Mouse (Mus musculus) stomach, postnatal 0 days (tissue): ENCODE data around the gene Cacng2. TPM values are rescaled to one million over a fixed set of nuclear protein-coding genes. Genes with fewer than 3 reads are reported as not detected.

ENCODE experiments used
- ATAC-seq: fragments of 200-750 bp; cut with Nextera tagmentation; 2 replicates; pipeline ENCODE4 v1.8.0; 2017; ENCODE audit not compliant: low FRiP score, low TSS enrichment
- DNase-seq: peaks from one replicate; pipeline ENCODE4 v3.0.0-alpha.2; 2016; ENCODE audit warnings: low spot score
- H3K27ac ChIP-seq: fragments of 300-500 bp; sonication (generic); replicated peaks from 2 replicates; pipeline ENCODE4 v1.5.1; 2014; ENCODE audit warnings: mild to moderate bottlenecking, control low read depth
- H3K27me3 ChIP-seq: fragments of 300-500 bp; sonication (generic); 2 replicates; pipeline ENCODE4 v1.6.1; 2014; ENCODE audit warnings: low read length; ENCODE audit not compliant: control insufficient read depth, insufficient read depth
- H3K36me3 ChIP-seq: fragments of 300-500 bp; sonication (generic); 2 replicates; pipeline ENCODE4 v1.6.1; 2014; ENCODE audit warnings: low read length, mixed read lengths; ENCODE audit not compliant: control insufficient read depth, insufficient read depth
- H3K4me1 ChIP-seq: fragments of 300-500 bp; sonication (generic); replicated peaks from 2 replicates; pipeline ENCODE4 v1.6.1; 2014; ENCODE audit warnings: antibody characterized with exemption; ENCODE audit not compliant: control insufficient read depth, insufficient read depth
- H3K4me2 ChIP-seq: fragments of 300-500 bp; sonication (generic); replicated peaks from 2 replicates; pipeline ENCODE4 v1.6.1; 2014; ENCODE audit warnings: low read depth, mild to moderate bottlenecking, control low read depth, moderate library complexity
- H3K4me3 ChIP-seq: fragments of 300-500 bp; sonication (generic); 2 replicates; pipeline ENCODE4 v1.5.1; 2014; ENCODE audit warnings: low read depth, low read length, control low read depth
- H3K9ac ChIP-seq: fragments of 300-500 bp; sonication (generic); 2 replicates; pipeline ENCODE4 v1.6.1; 2014; ENCODE audit warnings: mild to moderate bottlenecking, low read length, control low read depth, mixed read lengths
- H3K9me3 ChIP-seq: fragments of 300-500 bp; sonication (generic); 2 replicates; pipeline ENCODE4 v1.6.1; 2016; ENCODE audit warnings: low read length; ENCODE audit not compliant: control insufficient read depth
- CTCF ChIP-seq: IDR thresholded peaks from 2 replicates; pipeline ENCODE4 v1.5.1; 2016; ENCODE audit warnings: antibody characterized with exemption, low read depth, mild to moderate bottlenecking, moderate library complexity
- EP300 ChIP-seq: optimal IDR thresholded peaks from 2 replicates; pipeline ENCODE3; 2016; ENCODE audit warnings: antibody characterized with exemption
- WGBS: fragments of 180-500 bp; shearing (Covaris S2); extraction: QIAGEN DNeasy Blood & Tissue Kit; methylation state at CpG from one replicate; pipeline ENCODE4 v1.1.7; 2014; 5-methylcytosine and 5-hydroxymethylcytosine counted together
- polyA plus RNA-seq: library from polyadenylated mRNA; unstranded; fragments of >200 nt; fragmentation: Nextera tagmentation; extraction: Ambion mirVana; gene quantifications from 2 replicates; pipeline ENCODE4 v1.2.1, GENCODE M21; 2015

The Cacng2 gene
- polyA plus RNA-seq, 1 experiment from 2014 or later, result 0.02 TPM

- H3K4me1 ChIP-seq, result no peaks in the 10 kb centered on the region
- DNase-seq (no peak), ATAC-seq (no peak)
- no peaks in the 10 kb centered on the region for H3K27me3 ChIP-seq
- no peaks in the 10 kb centered on the region for H3K9me3 ChIP-seq
- no peak for TF ChIP-seq CTCF
- no peak for TF ChIP-seq EP300
- no peak overlapping the region for H3K4me3 ChIP-seq
- H3K27ac ChIP-seq, result no peak overlapping the region
- WGBS, result 23% methylated on average over 6 of the region's 6 CpGs
- H3K36me3 ChIP-seq, result no peaks in the 10 kb centered on the region
- H3K4me2 ChIP-seq, result no peak overlapping the region
- H3K9ac ChIP-seq, result no peak overlapping the region
These were observed 14.8 kb upstream of the Cacng2 start for GRCm38 (mm10) chr15:78134606-78135005.

- H3K4me2 ChIP-seq, result no peak overlapping the region
- no peak for ATAC-seq
- WGBS, result 37% methylated on average over 2 of the region's 2 CpGs
These were observed 13.6 kb upstream of the Cacng2 start for GRCm38 (mm10) chr15:78133389-78133788.

DNA sequence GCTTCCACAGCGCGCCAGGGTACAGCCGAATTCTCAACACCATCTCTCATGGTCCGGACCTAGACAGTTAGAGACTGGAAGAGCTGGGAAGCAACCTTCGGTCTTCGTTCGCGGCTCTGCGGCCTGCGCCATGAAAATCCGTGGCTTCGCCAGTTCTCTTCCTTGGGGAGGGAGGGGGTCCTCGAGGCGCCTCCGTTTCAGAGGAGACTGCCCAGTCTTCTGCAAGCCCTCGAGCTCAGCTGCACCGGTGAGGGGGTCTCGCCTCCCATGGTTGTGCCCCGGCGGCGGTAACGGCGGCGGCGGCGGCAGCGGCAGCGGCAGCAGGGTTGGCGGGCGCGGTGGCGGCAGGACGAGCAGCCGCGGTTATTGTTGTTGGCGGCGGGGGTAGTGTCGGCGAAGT is 580 bp downstream of the Cacng2 start:
- WGBS, result 13% methylated on average over 27 of the region's 39 CpGs

More at GRCm38 (mm10) chr15:78133389-78133788, 13.6 kb upstream of the Cacng2 start:
- Histone ChIP-seq H3K27me3 (no peaks in the 10 kb centered on the region), H3K9ac (no peak overlapping the region), H3K9me3 (no peaks in the 10 kb centered on the region), H3K36me3 (no peaks in the 10 kb centered on the region), H3K27ac (no peak overlapping the region), H3K4me3 (no peak overlapping the region), H3K4me1 (no peaks in the 10 kb centered on the region)
- TF ChIP-seq EP300 (no peak), CTCF (no peak)
- no peak for DNase-seq

GRCm38 (mm10) chr15:78118275-78118995 is 1.4 kb downstream of the Cacng2 start:
- H3K36me3 ChIP-seq, result no peaks in the 10 kb centered on the region
- no peak overlapping the region for H3K4me2 ChIP-seq
- no peaks in the 10 kb centered on the region for H3K4me1 ChIP-seq
- TF ChIP-seq EP300 (no peak), CTCF (no peak)
- no peak overlapping the region for H3K27ac ChIP-seq
- no peak for DNase-seq
- H3K27me3 ChIP-seq, result no peaks in the 10 kb centered on the region
- H3K4me3 ChIP-seq, result no peak overlapping the region
- H3K9me3 ChIP-seq, result no peaks in the 10 kb centered on the region
- ATAC-seq, result no peak
- WGBS, result 71% methylated on average over 16 of the region's 18 CpGs
- H3K9ac ChIP-seq, result no peak overlapping the region

More for the DNA sequence above, 580 bp downstream of the Cacng2 start:
- Histone ChIP-seq H3K4me3 (peak overlapping the region; percentile 10; the same call in 1 of the 2 replicates), H3K27me3 (no peaks in the 10 kb centered on the region), H3K9ac (no peak overlapping the region), H3K27ac (no peak overlapping the region), H3K9me3 (no peaks in the 10 kb centered on the region), H3K4me1 (no peaks in the 10 kb centered on the region), H3K4me2 (peak overlapping the region; percentile 29), H3K36me3 (no peaks in the 10 kb centered on the region)
- TF ChIP-seq CTCF, result no peak
- no peak for TF ChIP-seq EP300
- DNase-seq, result no peak
- no peak for ATAC-seq

DNA sequence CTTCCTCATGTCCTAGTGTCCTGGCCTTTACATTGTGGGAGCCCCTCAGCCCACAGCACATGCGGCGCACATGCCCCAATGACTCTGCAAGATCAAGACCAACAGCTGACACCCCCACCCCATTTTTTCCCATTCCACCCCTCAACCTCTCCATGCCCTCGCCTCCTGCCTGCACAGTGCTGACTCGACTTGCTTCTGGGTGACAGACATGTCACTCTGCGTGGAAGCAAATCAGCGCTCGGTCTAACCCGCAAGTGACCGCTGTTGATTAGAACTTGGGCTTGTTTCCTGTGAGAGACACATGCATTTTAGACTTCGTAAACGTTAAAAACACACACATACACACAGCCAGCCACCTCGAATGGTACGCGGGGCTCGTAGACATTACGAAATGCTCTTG is 2.1 kb downstream of the Cacng2 start:
- H3K4me1 ChIP-seq, result no peaks in the 10 kb centered on the region
- H3K36me3 ChIP-seq, result no peaks in the 10 kb centered on the region
- H3K4me3 ChIP-seq, result no peak overlapping the region
- no peak overlapping the region for H3K27ac ChIP-seq
- WGBS, result 88% methylated on average over 16 of the region's 16 CpGs
- no peaks in the 10 kb centered on the region for H3K9me3 ChIP-seq
- no peak for ATAC-seq
- TF ChIP-seq CTCF, result no peak
- TF ChIP-seq EP300, result no peak
- no peak for DNase-seq
- H3K27me3 ChIP-seq, result no peaks in the 10 kb centered on the region
- H3K4me2 ChIP-seq, result no peak overlapping the region
- no peak overlapping the region for H3K9ac ChIP-seq

- no peaks in the 10 kb centered on the region for H3K27me3 ChIP-seq
- no peak for TF ChIP-seq CTCF
- no peak for TF ChIP-seq EP300
- no peak overlapping the region for H3K4me2 ChIP-seq
- 78% methylated on average over 10 of the region's 10 CpGs for WGBS
- no peak overlapping the region for H3K27ac ChIP-seq
- DNase-seq (no peak), ATAC-seq (no peak)
- no peaks in the 10 kb centered on the region for H3K9me3 ChIP-seq
- H3K36me3 ChIP-seq, result no peaks in the 10 kb centered on the region
- no peak overlapping the region for H3K9ac ChIP-seq
- H3K4me3 ChIP-seq, result no peak overlapping the region
- no peaks in the 10 kb centered on the region for H3K4me1 ChIP-seq
These were observed 2.9 kb downstream of the Cacng2 start for GRCm38 (mm10) chr15:78116936-78117335.
